Mouse (Mus musculus) heart, postnatal 36 days (tissue): ENCODE measurements at regions not wholly inside any gene's neighbourhood (a gene's known extent, or its start where the extent isn't known, plus 50 kb on each side); places are given as distances from the start of the nearest gene placed in this dataset.

Source experiments
- DNase-seq, 2 experiments: peaks; one replicate each; pipeline ENCODE4 v3.0.0; 2021 to 2022
- intact Hi-C: fragments of 180-260 bp; cut with DNase I; formaldehyde crosslinking; loops from one replicate; pipeline ENCODE4 v1.15.1; 2025

GRCm38 (mm10) chr2:160421216-160421911 is 54.5 kb upstream of the Mafb start:
- intact Hi-C loops: no loop called here
- peak; percentile 10 to 13 for DNase-seq

- DNase-seq: no peak
- intact Hi-C loops: no loop called here
Measured at GRCm38 (mm10) chr2:160424491-160424890, 57.6 kb upstream of the Mafb start.

GRCm38 (mm10) chr2:160427431-160427830 is 60.6 kb upstream of the Mafb start:
- no peak for DNase-seq
- intact Hi-C loops: no loop called here

- intact Hi-C loops: no loop called here
- DNase-seq: peak; percentile 71 to 76
Measured at GRCm38 (mm10) chr2:160433252-160433651, 66.4 kb upstream of the Mafb start.

GRCm38 (mm10) chr2:160434701-160435100 is 67.8 kb upstream of the Mafb start:
- intact Hi-C loops: loop anchor here (2.0 kb wide), 1 partner anchor 16 kb away; no protein-coding TSS in a partner anchor
- no peak for DNase-seq

- intact Hi-C loops: loop anchor here (2.0 kb wide), 1 partner anchor 15 kb away; no protein-coding TSS in a partner anchor
- no peak for DNase-seq
Measured at GRCm38 (mm10) chr2:160435622-160436021, 68.8 kb upstream of the Mafb start.

GRCm38 (mm10) chr2:160439028-160439427 is 72.2 kb upstream of the Mafb start:
- intact Hi-C loops: no loop called here
- no peak for DNase-seq

GRCm38 (mm10) chr2:160440236-160440635 is 73.4 kb upstream of the Mafb start:
- no peak for DNase-seq
- intact Hi-C loops: no loop called here

GRCm38 (mm10) chr2:160451057-160451456 is 84.2 kb upstream of the Mafb start:
- intact Hi-C loops: loop anchor here (2.0 to 5.0 kb wide), 3 partner anchors 16 to 51 kb away; no protein-coding TSS in a partner anchor
- no peak for DNase-seq

GRCm38 (mm10) chr2:160451481-160452238 is 84.8 kb upstream of the Mafb start:
- intact Hi-C loops: loop anchor here (2.0 to 5.0 kb wide), 3 partner anchors 17 to 51 kb away; no protein-coding TSS in a partner anchor

GRCm38 (mm10) chr2:160452239-160452530 is 85.3 kb upstream of the Mafb start:
- intact Hi-C loops: loop anchor here (5.0 kb wide), 1 partner anchor 50 kb away; no protein-coding TSS in a partner anchor
- DNase-seq: no peak

More at GRCm38 (mm10) chr2:160451481-160452238, 84.8 kb upstream of the Mafb start:
- DNase-seq: peak; percentile 74 to 79

GRCm38 (mm10) chr2:160452730-160453129 is 85.9 kb upstream of the Mafb start:
- DNase-seq: no peak
- intact Hi-C loops: loop anchor here (5.0 kb wide), 1 partner anchor 50 kb away; no protein-coding TSS in a partner anchor

- intact Hi-C loops: no loop called here
- DNase-seq: no peak
Measured at GRCm38 (mm10) chr2:160455617-160456016, 88.8 kb upstream of the Mafb start.

GRCm38 (mm10) chr2:160456681-160457080 is 89.8 kb upstream of the Mafb start:
- intact Hi-C loops: no loop called here
- no peak for DNase-seq

- DNase-seq: no peak
- intact Hi-C loops: no loop called here
Measured at GRCm38 (mm10) chr2:160471561-160471960, 104.7 kb upstream of the Mafb start.

- DNase-seq: no peak
- intact Hi-C loops: no loop called here
Measured at GRCm38 (mm10) chr2:160476181-160476580, 109.3 kb upstream of the Mafb start.

GRCm38 (mm10) chr2:160479240-160479639 is 112.4 kb upstream of the Mafb start:
- intact Hi-C loops: no loop called here
- DNase-seq: no peak

GRCm38 (mm10) chr2:160485097-160485496 is 118.2 kb upstream of the Mafb start:
- intact Hi-C loops: no loop called here
- no peak for DNase-seq

GRCm38 (mm10) chr2:160485515-160485914 is 118.7 kb upstream of the Mafb start:
- no peak for DNase-seq
- intact Hi-C loops: no loop called here

GRCm38 (mm10) chr2:160499726-160500125 is 132.9 kb upstream of the Mafb start:
- intact Hi-C loops: loop anchor here (5.0 kb wide), 1 partner anchor 47 kb away; no protein-coding TSS in a partner anchor
- no peak for DNase-seq

- intact Hi-C loops: loop anchor here (5.0 kb wide), 1 partner anchor 51 kb away; no protein-coding TSS in a partner anchor
- DNase-seq: no peak
Measured at GRCm38 (mm10) chr2:160502901-160503300, 136.0 kb upstream of the Mafb start.
